ENCODE assay signal across 9 mouse cellular contexts in the genomic region with DNA sequence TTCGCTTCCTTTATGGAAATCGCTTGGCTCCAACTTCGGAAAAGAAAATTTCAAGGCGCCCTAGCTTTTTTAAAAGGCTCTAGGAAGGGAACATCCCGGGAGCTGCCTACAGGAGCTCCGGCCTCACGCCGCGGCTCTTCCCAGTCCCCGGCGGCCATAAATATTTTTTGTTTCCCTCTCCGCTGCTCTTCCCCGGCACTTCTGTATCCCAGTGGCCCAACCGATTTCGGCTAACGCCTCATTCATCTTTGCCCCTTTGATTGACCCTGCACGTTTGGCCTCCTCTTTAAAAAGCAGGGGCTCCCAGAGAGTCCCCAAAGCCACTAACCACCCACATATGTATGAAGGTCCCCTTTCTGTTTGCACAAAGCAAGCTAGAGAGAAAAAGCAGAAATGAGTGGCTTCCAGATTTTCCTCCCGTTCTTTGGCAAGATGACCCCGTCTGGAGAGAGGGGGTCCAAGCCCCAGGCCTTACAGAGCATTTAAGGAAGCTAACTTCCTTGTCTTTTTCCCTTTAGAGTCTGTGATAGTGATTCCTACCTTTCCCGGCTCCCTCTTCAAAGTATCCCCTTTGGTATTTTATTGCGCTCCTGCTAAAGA. TPM values are rescaled to one million over a fixed set of nuclear protein-coding genes. Genes with fewer than 3 reads are reported as not detected.
DNase-seq lines count a peak whose midpoint lies in the region; ATAC-seq and TF ChIP-seq lines count a peak whose summit lies in the region.
"Had no signal": no experiment of that assay in that cellular context is flagged by ENCODE, and none has a peak within 500 bp of the region (broad histone marks: within the 10 kb centered on the region; RNA-seq: fewer than 3 reads in every experiment).

No protein-coding gene starts in this region.

- ATAC-seq in forebrain, postnatal 0 days: no peak
- ATAC-seq in forebrain, embryonic 16.5 days: no peak
- ATAC-seq in hindbrain, embryonic 12.5 days (ENCODE audit: low FRiP score): no peak
- ATAC-seq in limb, embryonic 12.5 days (ENCODE audit: insufficient number of reproducible peaks, insufficient read depth, low FRiP score, low TSS enrichment, low read depth): no peak

- H3K4me2 ChIP-seq in forebrain, postnatal 0 days (ENCODE audit: low read depth): no peak overlapping the region
- H3K4me2 ChIP-seq in forebrain, embryonic 16.5 days (ENCODE audit: low read length): no peak overlapping the region
- H3K4me2 ChIP-seq in hindbrain, embryonic 12.5 days (replicated peaks): peak overlapping the region; percentile 43
- peak overlapping the region; percentile 21; the same call in 1 of the 2 replicates for H3K4me2 ChIP-seq in limb, embryonic 12.5 days

- no peak overlapping the region for H3K27ac ChIP-seq in forebrain, postnatal 0 days (ENCODE audit: low read depth, low read length)
- H3K27ac ChIP-seq in forebrain, embryonic 16.5 days (ENCODE audit: low read length): no peak overlapping the region
- H3K27ac ChIP-seq in hindbrain, embryonic 12.5 days: peak overlapping the region; percentile 92
- 0 out of 2 replicates have a peak overlapping the region, but pooled peaks have one; percentile 23 for H3K27ac ChIP-seq in limb, embryonic 12.5 days

- no peak for TF ChIP-seq CTCF in forebrain, postnatal 0 days (IDR thresholded peaks at IDR 0.05; ENCODE audit: low read depth)
- TF ChIP-seq CTCF in E14TG2a.4 (conservative IDR thresholded peaks at IDR 0.05; ENCODE audit: low read length): no peak

- 1% methylated on average over 21 of the region's 21 CpGs for WGBS in forebrain, postnatal 0 days
- WGBS in forebrain, embryonic 16.5 days: under 1% methylated on average over 21 of the region's 21 CpGs
- WGBS in hindbrain, embryonic 12.5 days: under 1% methylated on average over 21 of the region's 21 CpGs
- 2% methylated on average over 21 of the region's 21 CpGs for WGBS in limb, embryonic 12.5 days

- peak; percentile 35 for DNase-seq in forebrain, postnatal 0 days
- DNase-seq in Muller cell, postnatal 12 days (ENCODE audit: inconsistent ontology term): no peak
- DNase-seq in layer of hippocampus, postnatal 25 days (ENCODE audit: extremely low spot score in 1 of 2, low spot score in 1 of 2): no peak
- no peak for DNase-seq in spleen, adult 18-20 months

- H3K4me3 ChIP-seq in forebrain, postnatal 0 days (ENCODE audit: low read depth, low read length): no peak overlapping the region
- no peak overlapping the region for H3K4me3 ChIP-seq in forebrain, embryonic 16.5 days (replicated peaks; ENCODE audit: low read length)
- 0 out of 2 replicates have a peak overlapping the region, but pooled peaks have one; percentile 13 for H3K4me3 ChIP-seq in E14TG2a.4 (replicated peaks; ENCODE audit: low read length)
- H3K4me3 ChIP-seq in hindbrain, embryonic 12.5 days: peak overlapping the region; percentile 32
- H3K4me3 ChIP-seq in limb, embryonic 12.5 days (replicated peaks): 0 out of 2 replicates have a peak overlapping the region, but pooled peaks have one; percentile 3

- peaks cover 93% of the 10 kb centered on the region for H3K27me3 ChIP-seq in forebrain, postnatal 0 days (ENCODE audit: insufficient read depth, low read length)
- peaks cover 87% of the 10 kb centered on the region for H3K27me3 ChIP-seq in forebrain, embryonic 16.5 days (replicated peaks; ENCODE audit: control insufficient read depth, insufficient read depth, low read length)
- peaks cover 92% of the 10 kb centered on the region for H3K27me3 ChIP-seq in E14TG2a.4 (ENCODE audit: insufficient read depth, low read length)
- peaks cover 94% of the 10 kb centered on the region for H3K27me3 ChIP-seq in hindbrain, embryonic 12.5 days
- H3K27me3 ChIP-seq in limb, embryonic 12.5 days: peaks cover 94% of the 10 kb centered on the region

- no peaks in the 10 kb centered on the region for H3K36me3 ChIP-seq in forebrain, postnatal 0 days (ENCODE audit: insufficient read depth)
- H3K36me3 ChIP-seq in forebrain, embryonic 16.5 days (ENCODE audit: control insufficient read depth, insufficient read depth): no peaks in the 10 kb centered on the region
- no peaks in the 10 kb centered on the region for H3K36me3 ChIP-seq in E14TG2a.4 (ENCODE audit: insufficient read depth, low read length)
- no peaks in the 10 kb centered on the region for H3K36me3 ChIP-seq in hindbrain, embryonic 12.5 days
- H3K36me3 ChIP-seq in limb, embryonic 12.5 days: no peaks in the 10 kb centered on the region

- H3K9ac ChIP-seq in forebrain, postnatal 0 days: no peak overlapping the region
- H3K9ac ChIP-seq in forebrain, embryonic 16.5 days (replicated peaks; ENCODE audit: low read depth, low read length): no peak overlapping the region
- H3K9ac ChIP-seq in hindbrain, embryonic 12.5 days: peak overlapping the region; percentile 68
- H3K9ac ChIP-seq in limb, embryonic 12.5 days (replicated peaks): no peak overlapping the region

- no peaks in the 10 kb centered on the region for H3K4me1 ChIP-seq in forebrain, postnatal 0 days (ENCODE audit: insufficient read depth)
- no peaks in the 10 kb centered on the region for H3K4me1 ChIP-seq in forebrain, embryonic 16.5 days (replicated peaks; ENCODE audit: control insufficient read depth, insufficient read depth, low read length)
- H3K4me1 ChIP-seq in E14TG2a.4 (replicated peaks; ENCODE audit: low read depth, low read length): peaks cover 23% of the 10 kb centered on the region
- H3K4me1 ChIP-seq in hindbrain, embryonic 12.5 days: peaks cover 4% of the 10 kb centered on the region; the same call in 1 of the 2 replicates
- peaks cover 34% of the 10 kb centered on the region for H3K4me1 ChIP-seq in limb, embryonic 12.5 days (replicated peaks)

- no peaks in the 10 kb centered on the region for H3K9me3 ChIP-seq in forebrain, postnatal 0 days (ENCODE audit: low read length)
- no peaks in the 10 kb centered on the region for H3K9me3 ChIP-seq in forebrain, embryonic 16.5 days (ENCODE audit: control insufficient read depth, low read length)
- H3K9me3 ChIP-seq in E14TG2a.4 (ENCODE audit: low read length): no peaks in the 10 kb centered on the region
- H3K9me3 ChIP-seq in hindbrain, embryonic 12.5 days (replicated peaks): no peaks in the 10 kb centered on the region
- H3K9me3 ChIP-seq in limb, embryonic 12.5 days: no peaks in the 10 kb centered on the region

RNA-seq across cellular contexts. Expression of a gene that starts 40.8 kb away (rescaled TPM):
- not detected in 2 replicates for total RNA-seq in forebrain, postnatal 0 days (2014; rRNA removed)
- not detected in 2 replicates for polyA plus RNA-seq in forebrain, postnatal 0 days (2015; fragmentation: Nextera tagmentation; extraction: Ambion mirVana)
- not detected in 2 replicates for polyA plus RNA-seq in forebrain, embryonic 16.5 days (2015; fragmentation: Nextera tagmentation; extraction: Ambion mirVana)
- 34.5 and 59.6 TPM in 2 replicates for polyA plus RNA-seq in hindbrain, embryonic 12.5 days (2016; fragmentation: Nextera tagmentation; extraction: Ambion mirVana)
- polyA plus RNA-seq in limb, embryonic 12.5 days (2016; fragmentation: Nextera tagmentation; extraction: Ambion mirVana): 3.8 and 6.7 TPM in 2 replicates
- not detected for total RNA-seq in layer of hippocampus, postnatal 25 days (2021)
- total RNA-seq: megakaryocyte, adult 5-6 weeks had no signal

Comparison
In these comparisons a context has a peak if more than half of its experiments do, and no peak if none do; other contexts are left out.
1. H3K27ac ChIP-seq: peak in hindbrain, embryonic 12.5 days (single experiment) and limb, embryonic 12.5 days (single experiment); none in forebrain, postnatal 0 days (single experiment) and forebrain, embryonic 16.5 days (single experiment).
2. H3K4me2 ChIP-seq: peak in hindbrain, embryonic 12.5 days (single experiment) and limb, embryonic 12.5 days (single experiment); none in forebrain, postnatal 0 days (single experiment) and forebrain, embryonic 16.5 days (single experiment).
3. H3K4me3 ChIP-seq: peak in E14TG2a.4 (single experiment), hindbrain, embryonic 12.5 days (single experiment) and limb, embryonic 12.5 days (single experiment); none in forebrain, postnatal 0 days (single experiment) and forebrain, embryonic 16.5 days (single experiment).